9 mouse cellular contexts compared by ENCODE assay signal in the genomic region with DNA sequence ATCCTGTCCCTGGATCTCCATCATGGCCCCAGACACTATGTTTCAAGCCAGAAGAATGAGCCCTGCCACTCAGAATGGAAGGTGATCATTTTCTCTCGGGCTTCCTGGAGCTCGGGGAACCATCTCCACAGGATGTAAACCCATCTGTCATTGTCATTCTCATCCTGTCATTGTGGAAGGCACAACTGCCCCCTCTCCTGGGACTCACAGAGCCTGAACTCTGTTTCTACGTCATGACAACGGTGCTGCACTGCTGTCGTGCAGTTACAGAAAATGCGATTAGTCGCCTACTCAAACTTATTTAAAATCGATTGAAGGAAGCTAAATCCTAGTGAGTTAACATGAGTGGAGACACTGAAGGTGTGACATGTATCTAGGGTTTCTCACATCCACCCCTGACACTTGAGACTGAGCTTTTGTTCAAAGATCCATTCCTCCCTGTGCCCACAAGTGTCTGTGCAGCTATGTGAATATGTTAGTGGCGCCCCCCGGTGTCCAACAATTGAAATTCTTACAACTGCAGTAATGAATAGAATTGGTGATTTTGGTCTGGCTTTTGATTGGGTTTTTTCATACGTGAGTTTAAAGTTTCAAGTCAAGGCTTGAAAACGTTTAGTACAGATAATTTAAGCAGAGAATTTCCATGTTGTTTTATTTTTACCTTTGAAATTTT. TPM values are rescaled to one million over a fixed set of nuclear protein-coding genes. Genes with fewer than 3 reads are reported as not detected.
A peak's percentile ranks its signal among the peaks of the same experiment; 100 is the strongest.
DNase-seq lines count a peak whose midpoint lies in the region; ATAC-seq and TF ChIP-seq lines count a peak whose summit lies in the region.
"Had no signal": no experiment of that assay in that cellular context is flagged by ENCODE, and none has a peak within 500 bp of the region (broad histone marks: within the 10 kb centered on the region; RNA-seq: fewer than 3 reads in every experiment).

No protein-coding gene starts in this region.

- no peak overlapping the region for H3K27ac ChIP-seq in layer of hippocampus, adult 2 months
- no peak overlapping the region for H3K27ac ChIP-seq in midbrain, embryonic 10.5 days (replicated peaks)
- H3K27ac ChIP-seq: limb, embryonic 12.5 days had no signal

- DNase-seq in adrenal gland, postnatal 14 days, result peak; percentile 59
- DNase-seq in adrenal gland, adult 2 months, result no peak
- peak in 1 of 2 experiments; percentile 37 for DNase-seq in layer of hippocampus, adult 2 months (ENCODE audit: low spot score in 2 of 2)
- no peak for DNase-seq in layer of hippocampus, adult 9-11 months
- peak; percentile 61 for DNase-seq in ZHBTc4 (ENCODE audit: low read depth, low spot score)
- DNase-seq in lung, postnatal 10 days, result peak; percentile 54
- DNase-seq in midbrain, embryonic 10.5 days (ENCODE audit: low spot score), result no peak

- no peaks in the 10 kb centered on the region for H3K9me3 ChIP-seq in midbrain, embryonic 10.5 days (replicated peaks)
- H3K9me3 ChIP-seq: limb, embryonic 12.5 days had no signal

- H3K4me1 ChIP-seq in midbrain, embryonic 10.5 days, result peaks cover 42% of the 10 kb centered on the region

- H3K4me3 ChIP-seq in layer of hippocampus, adult 2 months, result no peak overlapping the region
- H3K4me3 ChIP-seq in midbrain, embryonic 10.5 days, result no peak overlapping the region
- H3K4me3 ChIP-seq: limb, embryonic 12.5 days had no signal

- ATAC-seq in cerebellum, adult (ENCODE audit: insufficient number of reproducible peaks, low FRiP score, low TSS enrichment), result no peak

- peaks cover 35% of the 10 kb centered on the region for H3K27me3 ChIP-seq in midbrain, embryonic 10.5 days (ENCODE audit: low read depth, poor library complexity, severe bottlenecking)
- H3K27me3 ChIP-seq: limb, embryonic 12.5 days had no signal

- peak; percentile 79 for TF ChIP-seq CTCF in layer of hippocampus, adult 2 months (conservative IDR thresholded peaks at IDR 0.05)

- WGBS in midbrain, embryonic 10.5 days, result 58% methylated on average over 12 of the region's 12 CpGs

- no peaks in the 10 kb centered on the region for H3K36me3 ChIP-seq in midbrain, embryonic 10.5 days
- H3K36me3 ChIP-seq: limb, embryonic 12.5 days had no signal

RNA-seq across cellular contexts. Expression of gene Inmt, which starts 2.4 kb away (rescaled TPM):
- total RNA-seq in adrenal gland, postnatal 14 days (2021), result 13.3 and 25.6 TPM in 2 replicates
- 10 to 100 TPM in 1 of 2 experiments, 1 to 10 TPM in 1; 8.9 to 28.9 TPM for total RNA-seq in adrenal gland, adult 2 months (2021)
- polyA plus RNA-seq in adrenal gland, adult 2 months (2012; rRNA removed), result 3.3 and 3.8 TPM in 2 replicates
- 1 to 10 TPM; 1.5 to 1.8 TPM for total RNA-seq in layer of hippocampus, adult 2 months (2021)
- polyA plus RNA-seq in midbrain, embryonic 10.5 days (2016; fragmentation: Nextera tagmentation; extraction: Ambion mirVana), result 0.62 and 2.0 TPM in 2 replicates
- polyA plus RNA-seq: limb, embryonic 12.5 days had no signal

RNA-seq across cellular contexts. Expression of gene Mindy4, which starts 26.0 kb away (rescaled TPM):
- 5.4 and 5.8 TPM in 2 replicates for total RNA-seq in adrenal gland, postnatal 14 days (2021)
- 1 to 10 TPM; 2.9 to 5.6 TPM for total RNA-seq in adrenal gland, adult 2 months (2021)
- 5.5 and 5.9 TPM in 2 replicates for polyA plus RNA-seq in adrenal gland, adult 2 months (2012; rRNA removed)
- total RNA-seq in layer of hippocampus, adult 2 months (2021), result 10 to 100 TPM; 13.0 to 14.5 TPM
- 23.3 and 27.1 TPM in 2 replicates for polyA plus RNA-seq in midbrain, embryonic 10.5 days (2016; fragmentation: Nextera tagmentation; extraction: Ambion mirVana)

RNA-seq across cellular contexts. Expression of gene Crhr2, which starts 44.4 kb away (rescaled TPM):
- not detected in 2 replicates for total RNA-seq in adrenal gland, postnatal 14 days (2021)
- not detected for total RNA-seq in adrenal gland, adult 2 months (2021)
- 0.22 and 0.23 TPM in 2 replicates for polyA plus RNA-seq in adrenal gland, adult 2 months (2012; rRNA removed)
- 1 to 10 TPM; 2.8 to 4.2 TPM for total RNA-seq in layer of hippocampus, adult 2 months (2021)
- polyA plus RNA-seq in midbrain, embryonic 10.5 days (2016; fragmentation: Nextera tagmentation; extraction: Ambion mirVana), result 0.21 and 0.30 TPM in 2 replicates
- polyA plus RNA-seq: limb, embryonic 12.5 days had no signal

Comparison
In these comparisons a context has a peak if more than half of its experiments do, and no peak if none do; other contexts are left out.
1. DNase-seq: peak in adrenal gland, postnatal 14 days (single experiment), ZHBTc4 (single experiment) and lung, postnatal 10 days (single experiment); none in adrenal gland, adult 2 months (single experiment), layer of hippocampus, adult 9-11 months (single experiment) and midbrain, embryonic 10.5 days (single experiment).